Mouse (Mus musculus): ENCODE measurements around the gene Trmt61a. TPM values are rescaled to one million over a fixed set of nuclear protein-coding genes. Genes with fewer than 3 reads are reported as not detected.
A peak's percentile ranks its signal among the peaks of the same experiment; 100 is the strongest.

Trmt61a gene
- polyA plus RNA-seq, 1 experiment from 2014 or later = 15.1 TPM

DNA sequence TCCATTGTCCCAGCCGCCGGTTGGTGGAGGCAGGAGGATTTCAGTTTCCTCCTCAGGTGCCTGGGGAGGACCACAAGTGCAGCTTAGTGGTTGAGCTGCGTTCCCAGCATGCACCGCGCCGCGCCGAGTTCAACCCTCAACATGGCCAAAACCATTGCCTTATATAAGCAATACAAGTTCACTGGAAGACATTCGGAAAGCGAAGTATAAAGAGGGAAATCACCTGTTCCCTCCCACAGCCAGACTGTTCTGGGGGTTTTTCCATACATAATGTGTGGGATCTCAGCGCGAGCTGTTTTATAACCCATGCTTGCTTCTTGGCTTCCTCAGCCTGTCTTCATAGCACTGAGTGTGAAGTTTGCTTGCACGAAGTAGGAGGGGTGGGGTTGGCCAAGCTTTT lies 11.5 kb upstream of the Trmt61a start:
- peaks cover 21% of the 10 kb centered on the region for H3K27me3 ChIP-seq (ENCODE audit: insufficient read depth, poor library complexity, severe bottlenecking)
- no peak overlapping the region for H3K4me3 ChIP-seq
- H3K27ac ChIP-seq = 0 out of 2 replicates have a peak overlapping the region, but pooled peaks have one; percentile 12
- DNase-seq (ENCODE audit: low spot score) = no peak
- WGBS = 78% methylated on average over 13 of the region's 13 CpGs
- peaks cover 85% of the 10 kb centered on the region for H3K36me3 ChIP-seq
- peaks cover 49% of the 10 kb centered on the region for H3K4me1 ChIP-seq (replicated peaks)
- H3K9me3 ChIP-seq = no peaks in the 10 kb centered on the region

DNA sequence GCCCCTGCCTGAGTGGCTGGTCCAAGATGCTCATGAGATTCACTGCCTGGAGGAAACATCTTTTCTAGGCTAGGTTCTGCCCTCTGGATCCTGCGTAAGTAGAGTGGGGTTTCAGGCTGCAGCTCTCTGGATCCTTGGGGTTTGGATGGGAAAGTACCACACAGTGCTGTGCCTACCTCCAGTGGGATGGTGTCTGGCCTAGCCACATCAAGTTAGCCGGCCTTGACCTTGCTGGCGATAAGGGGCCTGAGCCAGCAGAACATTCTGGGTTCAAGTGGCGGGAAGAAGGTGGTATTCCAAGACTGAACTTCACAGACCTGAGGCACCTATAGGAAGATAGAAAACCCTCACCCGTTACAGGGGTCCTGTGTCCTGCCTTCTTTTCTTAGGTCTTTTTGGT lies 10.5 kb upstream of the Trmt61a start:
- peaks cover 30% of the 10 kb centered on the region for H3K27me3 ChIP-seq (ENCODE audit: insufficient read depth, poor library complexity, severe bottlenecking)
- WGBS = 88% methylated on average over 5 of the region's 5 CpGs
- no peaks in the 10 kb centered on the region for H3K9me3 ChIP-seq
- DNase-seq (ENCODE audit: low spot score) = no peak
- H3K4me3 ChIP-seq = no peak overlapping the region
- peaks cover 60% of the 10 kb centered on the region for H3K4me1 ChIP-seq (replicated peaks)
- H3K36me3 ChIP-seq = peaks cover 78% of the 10 kb centered on the region
- peak overlapping the region; percentile 50; the same call in 1 of the 2 replicates for H3K27ac ChIP-seq

DNA sequence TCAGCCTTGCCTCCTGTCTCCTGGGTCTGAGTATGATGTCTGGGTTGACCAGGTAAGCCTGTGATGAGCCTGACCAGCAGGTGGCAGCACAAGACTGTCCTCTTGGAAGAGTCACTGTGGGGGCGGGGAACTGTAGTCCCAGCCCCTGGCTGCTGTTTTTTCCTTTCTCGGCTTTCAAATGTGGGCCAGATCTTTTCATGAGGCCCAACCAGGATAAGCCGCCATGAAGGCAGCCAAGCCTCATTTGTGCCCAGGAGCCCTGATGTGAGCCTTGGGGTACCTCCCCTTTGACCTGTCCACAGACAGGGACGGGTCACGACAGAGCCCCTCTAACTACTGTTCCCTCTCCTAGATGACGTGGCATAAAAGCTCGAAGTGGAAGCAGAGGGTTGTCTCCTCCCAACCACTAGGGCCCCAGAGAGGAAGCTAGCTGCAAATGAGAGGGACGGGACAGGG lies 9.4 kb upstream of the Trmt61a start:
- WGBS = 1% methylated on average over 8 of the region's 8 CpGs
- peak overlapping the region; percentile 95 for H3K27ac ChIP-seq
- peak; percentile 93 for DNase-seq (ENCODE audit: low spot score)
- H3K36me3 ChIP-seq = peaks cover 68% of the 10 kb centered on the region
- H3K27me3 ChIP-seq (ENCODE audit: insufficient read depth, poor library complexity, severe bottlenecking) = peaks cover 41% of the 10 kb centered on the region
- no peaks in the 10 kb centered on the region for H3K9me3 ChIP-seq
- peak overlapping the region; percentile 90 for H3K4me3 ChIP-seq
- peaks cover 65% of the 10 kb centered on the region for H3K4me1 ChIP-seq (replicated peaks)

DNA sequence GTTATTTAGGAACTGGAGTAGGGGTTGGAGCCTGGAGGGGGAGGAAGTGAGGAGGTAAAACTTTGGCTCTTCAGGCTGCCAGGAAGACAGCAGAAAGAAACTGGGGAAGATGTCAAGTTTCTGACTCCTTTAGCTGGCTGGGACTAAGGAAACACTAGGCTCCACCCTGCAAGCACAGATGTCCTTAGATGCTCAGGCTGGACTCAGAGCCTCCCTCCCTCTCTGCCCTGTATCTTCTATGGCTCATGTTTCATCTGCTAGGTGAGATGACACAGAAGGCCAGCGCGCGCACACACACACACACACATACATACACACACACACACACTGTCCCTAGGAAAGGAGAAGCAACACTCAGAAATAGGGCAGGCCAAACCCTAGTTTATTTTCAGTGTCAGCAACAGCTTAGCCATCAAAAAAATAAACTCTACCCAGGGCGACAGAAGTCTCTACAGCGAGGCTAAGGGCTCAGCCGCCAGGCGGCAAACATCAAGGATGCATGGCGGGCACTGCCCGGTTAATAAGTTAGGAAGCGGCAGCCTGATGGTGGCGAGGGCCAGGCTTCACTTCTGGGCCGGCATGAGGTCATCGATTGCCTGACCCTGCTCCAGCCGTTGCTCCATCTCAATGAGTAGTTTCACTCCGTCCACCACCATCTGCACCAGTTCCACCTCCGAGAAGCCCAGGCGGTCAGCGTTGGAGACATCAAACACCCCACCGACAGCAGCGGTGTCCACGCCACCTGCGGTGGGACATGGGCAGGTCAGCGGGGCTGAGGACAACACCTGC lies 8.7 kb upstream of the Trmt61a start:
- no peak for DNase-seq (ENCODE audit: low spot score)
- peaks cover 58% of the 10 kb centered on the region for H3K4me1 ChIP-seq (replicated peaks)
- peaks cover 48% of the 10 kb centered on the region for H3K27me3 ChIP-seq (ENCODE audit: insufficient read depth, poor library complexity, severe bottlenecking)
- H3K4me3 ChIP-seq = peak overlapping the region; percentile 90
- 55% methylated on average over 23 of the region's 23 CpGs for WGBS
- H3K27ac ChIP-seq = peak overlapping the region; percentile 95
- no peaks in the 10 kb centered on the region for H3K9me3 ChIP-seq
- H3K36me3 ChIP-seq = peaks cover 62% of the 10 kb centered on the region

DNA sequence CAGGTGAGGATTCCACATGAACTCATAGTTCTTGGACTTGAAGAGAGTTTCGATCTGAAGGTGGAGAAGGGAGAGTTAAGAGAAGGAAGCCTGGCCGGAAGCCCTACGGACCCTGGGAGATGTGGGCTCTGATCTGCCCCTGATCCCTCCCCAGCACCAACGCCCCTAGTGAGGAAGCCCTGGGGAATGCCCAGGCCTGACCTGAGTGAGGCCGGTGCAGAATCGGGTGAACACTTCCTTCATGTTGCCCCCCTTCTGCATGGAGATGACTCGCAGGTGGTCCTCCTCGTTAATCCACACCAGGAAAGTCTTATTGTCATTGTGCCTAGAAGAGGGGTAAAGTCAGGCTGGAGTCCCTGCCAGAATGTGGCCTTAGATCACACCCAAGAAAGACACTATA lies 7.9 kb upstream of the Trmt61a start:
- peak overlapping the region; percentile 95 for H3K27ac ChIP-seq
- peak overlapping the region; percentile 90 for H3K4me3 ChIP-seq
- H3K9me3 ChIP-seq = no peaks in the 10 kb centered on the region
- 45% methylated on average over 8 of the region's 8 CpGs for WGBS
- no peak for DNase-seq (ENCODE audit: low spot score)
- peaks cover 55% of the 10 kb centered on the region for H3K27me3 ChIP-seq (ENCODE audit: insufficient read depth, poor library complexity, severe bottlenecking)
- peaks cover 53% of the 10 kb centered on the region for H3K4me1 ChIP-seq (replicated peaks)
- H3K36me3 ChIP-seq = peaks cover 55% of the 10 kb centered on the region

DNA sequence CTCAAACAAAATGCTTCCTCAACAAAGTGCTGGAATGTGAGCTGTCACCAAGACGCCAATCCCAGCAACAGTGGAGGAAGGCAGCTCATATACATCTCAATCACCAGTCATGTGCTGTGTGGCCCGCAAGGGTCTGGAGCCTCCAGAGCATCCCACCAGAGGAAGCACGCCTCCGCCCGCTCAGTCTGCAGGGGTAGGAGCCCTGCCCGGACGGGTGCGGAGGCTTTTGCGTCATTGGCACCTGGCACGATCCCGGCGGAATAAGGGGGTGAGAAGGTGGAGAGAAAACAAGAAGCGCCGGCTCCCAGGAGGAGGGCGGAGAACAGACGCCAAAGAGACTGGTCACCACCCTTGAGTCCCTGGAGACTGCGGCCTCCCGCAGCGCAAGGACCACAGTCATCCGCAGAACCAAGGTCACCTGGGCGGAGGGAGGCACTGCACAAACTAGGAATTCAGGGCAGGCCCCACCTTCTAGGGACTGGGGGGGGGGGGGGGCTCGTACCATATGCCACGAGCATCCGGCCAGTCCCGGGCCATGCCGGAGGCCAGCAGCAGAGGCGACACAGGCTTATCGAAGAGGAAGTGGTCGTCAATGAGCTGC lies 7.4 kb upstream of the Trmt61a start:
- H3K4me3 ChIP-seq = peak overlapping the region; percentile 90
- H3K27me3 ChIP-seq (ENCODE audit: insufficient read depth, poor library complexity, severe bottlenecking) = peaks cover 60% of the 10 kb centered on the region
- H3K9me3 ChIP-seq = no peaks in the 10 kb centered on the region
- H3K27ac ChIP-seq = peak overlapping the region; percentile 95
- 3% methylated on average over 29 of the region's 29 CpGs for WGBS
- peaks cover 58% of the 10 kb centered on the region for H3K4me1 ChIP-seq (replicated peaks)
- H3K36me3 ChIP-seq = peaks cover 51% of the 10 kb centered on the region
- DNase-seq (ENCODE audit: low spot score) = peak; percentile 41

DNA sequence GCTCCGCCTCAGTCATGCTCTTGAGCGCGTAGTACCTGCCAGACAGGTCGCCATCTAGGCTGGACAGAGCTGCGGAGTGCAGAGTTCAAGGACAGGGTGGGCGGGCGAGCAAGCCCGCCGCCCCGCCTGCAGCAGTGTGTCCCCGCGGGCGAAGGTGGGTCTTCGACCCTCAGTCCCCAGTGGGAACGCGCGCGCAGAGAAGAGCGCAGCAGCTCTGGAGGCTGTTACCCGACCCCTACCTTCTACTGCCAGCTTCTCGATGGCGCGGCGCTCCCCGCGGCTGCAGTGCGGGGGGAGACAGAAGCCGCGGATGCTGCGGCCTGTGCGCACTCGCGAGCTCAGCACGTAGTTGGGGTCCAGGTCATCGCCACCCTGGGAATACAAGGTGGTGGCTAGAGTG lies 6.9 kb upstream of the Trmt61a start:
- DNase-seq (ENCODE audit: low spot score) = no peak
- H3K36me3 ChIP-seq = peaks cover 46% of the 10 kb centered on the region

DNA sequence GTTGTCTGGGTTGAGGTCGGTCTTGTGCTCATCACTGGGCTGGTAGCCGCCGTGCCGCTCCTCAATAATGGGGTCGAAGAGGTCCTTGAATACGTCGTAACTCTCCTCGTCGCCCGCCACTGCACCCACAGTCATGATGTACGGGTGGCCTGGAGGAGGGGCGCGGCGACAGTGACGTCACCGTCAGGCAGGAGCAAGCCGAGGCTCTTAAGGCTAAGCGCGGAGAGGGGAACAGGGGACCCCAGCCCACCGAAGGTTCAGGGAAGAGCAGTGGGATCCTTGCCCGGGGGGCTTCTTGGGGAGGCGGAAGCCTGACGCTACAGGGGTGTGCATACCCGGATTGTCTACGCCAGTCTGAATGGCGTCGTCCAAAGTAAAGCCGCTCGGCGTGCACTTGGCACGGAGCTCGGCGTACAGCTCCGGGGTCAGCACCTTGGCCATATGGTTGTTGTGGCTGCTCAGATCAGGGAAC lies 6.4 kb upstream of the Trmt61a start:
- H3K4me3 ChIP-seq = peak overlapping the region; percentile 90
- peaks cover 68% of the 10 kb centered on the region for H3K27me3 ChIP-seq (ENCODE audit: insufficient read depth, poor library complexity, severe bottlenecking)
- DNase-seq (ENCODE audit: low spot score) = peak; percentile 71
- peaks cover 62% of the 10 kb centered on the region for H3K4me1 ChIP-seq (replicated peaks)
- peaks cover 45% of the 10 kb centered on the region for H3K36me3 ChIP-seq
- no peaks in the 10 kb centered on the region for H3K9me3 ChIP-seq
- peak overlapping the region; percentile 95 for H3K27ac ChIP-seq
- under 1% methylated on average over 34 of the region's 34 CpGs for WGBS

More for the DNA sequence above, 6.9 kb upstream of the Trmt61a start:
- Histone ChIP-seq H3K9me3 (no peaks in the 10 kb centered on the region), H3K27ac (peak overlapping the region; percentile 95), H3K4me1 (replicated peaks) (peaks cover 60% of the 10 kb centered on the region), H3K27me3 (ENCODE audit: insufficient read depth, poor library complexity, severe bottlenecking) (peaks cover 65% of the 10 kb centered on the region), H3K4me3 (peak overlapping the region; percentile 90)
- under 1% methylated on average over 35 of the region's 35 CpGs for WGBS

DNA sequence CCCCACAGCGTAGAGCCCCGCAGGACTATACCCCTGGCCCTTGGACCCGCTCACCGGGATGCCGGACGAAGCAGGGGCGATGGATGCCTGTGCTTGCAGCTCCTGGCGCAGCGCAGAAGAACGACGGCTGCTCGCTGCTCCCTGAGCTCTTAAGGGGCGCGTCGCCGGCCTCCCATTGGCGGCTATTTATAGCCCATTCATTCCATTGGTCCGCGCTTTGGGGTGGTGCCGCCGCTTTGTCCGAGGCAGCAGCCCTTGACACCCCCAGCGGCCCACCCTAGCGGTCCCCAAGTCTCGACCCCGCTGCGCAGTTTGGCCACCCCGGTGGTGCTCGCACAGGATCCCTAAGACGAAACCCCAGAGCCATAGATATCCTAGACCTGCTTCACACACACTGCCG lies 5.7 kb upstream of the Trmt61a start, which contains the start of gene Ckb:
Ckb (minus strand) TSS at position 163 of the 400 bp plus-strand sequence.
- Histone ChIP-seq H3K27ac (peak within 1 kb of the TSS; percentile 95), H3K9me3 (no peaks in the 10 kb centered on the region), H3K4me3 (peak within 1 kb of the TSS; percentile 90), H3K27me3 (ENCODE audit: insufficient read depth, poor library complexity, severe bottlenecking) (peaks cover 68% of the 10 kb centered on the region), H3K4me1 (replicated peaks) (peaks cover 68% of the 10 kb centered on the region), H3K36me3 (peaks cover 42% of the 10 kb centered on the region)
- DNase-seq (ENCODE audit: low spot score) = peak; percentile 90
- under 1% methylated on average over 31 of the region's 31 CpGs for WGBS

DNA sequence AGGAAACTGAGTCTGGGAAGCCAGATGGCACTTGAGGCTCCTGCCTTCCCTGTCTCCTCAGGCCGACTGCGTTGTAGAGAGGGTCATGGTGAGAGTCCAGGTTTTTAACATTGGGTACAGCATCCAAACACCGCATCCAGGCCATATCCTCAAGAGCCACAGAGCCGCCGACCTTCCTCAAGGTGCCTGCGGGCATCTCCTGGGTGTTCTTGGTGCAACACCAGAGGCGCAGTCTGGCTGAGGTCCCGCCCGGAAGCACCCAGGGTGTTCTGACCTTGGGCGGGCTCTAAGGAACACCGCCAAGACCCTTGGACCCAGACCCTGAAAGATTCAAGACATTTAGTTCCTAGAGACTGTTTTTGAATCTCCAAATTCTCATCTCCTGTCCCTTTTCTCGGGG lies 5.3 kb upstream of the Trmt61a start:
- Histone ChIP-seq H3K9me3 (no peaks in the 10 kb centered on the region), H3K36me3 (peaks cover 38% of the 10 kb centered on the region), H3K27ac (peak overlapping the region; percentile 95), H3K4me3 (peak overlapping the region; percentile 90), H3K27me3 (ENCODE audit: insufficient read depth, poor library complexity, severe bottlenecking) (peaks cover 68% of the 10 kb centered on the region), H3K4me1 (replicated peaks) (peaks cover 72% of the 10 kb centered on the region)
- no peak for DNase-seq (ENCODE audit: low spot score)
- WGBS = 9% methylated on average over 12 of the region's 12 CpGs

DNA sequence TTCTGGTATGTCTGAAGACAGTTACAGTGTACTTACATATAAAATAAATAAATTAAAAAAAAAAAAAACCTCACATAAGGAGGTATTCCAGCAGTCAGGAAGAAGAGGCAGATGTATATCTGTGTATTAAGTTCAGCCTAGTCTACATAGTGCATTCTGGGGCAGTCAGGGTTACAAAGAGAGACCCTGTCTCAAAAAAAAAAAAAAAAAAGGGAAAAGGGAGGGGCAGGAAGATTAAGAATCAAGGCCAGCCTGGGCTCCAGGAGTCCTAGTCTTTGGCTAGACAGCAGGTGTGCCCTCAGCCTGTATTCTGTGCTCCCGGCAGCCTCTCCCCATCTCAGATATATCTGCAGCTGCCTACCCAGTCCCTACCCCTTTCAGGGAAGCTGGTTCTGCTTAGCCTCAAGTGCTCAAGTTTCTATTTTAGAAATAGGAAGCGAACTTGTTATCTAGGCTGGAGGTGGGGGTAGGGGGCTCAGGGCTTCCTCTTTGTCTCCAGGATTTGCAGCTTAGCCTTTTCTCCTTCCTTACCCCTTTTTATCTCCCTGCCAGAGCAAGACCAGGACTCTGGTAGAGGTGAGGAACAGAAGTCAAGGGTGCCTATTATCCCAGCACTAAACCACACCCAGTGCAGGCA lies 2.9 kb upstream of the Trmt61a start:
- no peak for DNase-seq (ENCODE audit: low spot score)
- peaks cover 17% of the 10 kb centered on the region for H3K36me3 ChIP-seq
- no peaks in the 10 kb centered on the region for H3K9me3 ChIP-seq
- 63% methylated on average over 2 of the region's 2 CpGs for WGBS
- H3K4me1 ChIP-seq (replicated peaks) = peaks cover 70% of the 10 kb centered on the region
- 0 out of 2 replicates have a peak overlapping the region, but pooled peaks have one; percentile 29 for H3K27ac ChIP-seq
- no peak overlapping the region for H3K4me3 ChIP-seq
- peaks cover 61% of the 10 kb centered on the region for H3K27me3 ChIP-seq (ENCODE audit: insufficient read depth, poor library complexity, severe bottlenecking)

DNA sequence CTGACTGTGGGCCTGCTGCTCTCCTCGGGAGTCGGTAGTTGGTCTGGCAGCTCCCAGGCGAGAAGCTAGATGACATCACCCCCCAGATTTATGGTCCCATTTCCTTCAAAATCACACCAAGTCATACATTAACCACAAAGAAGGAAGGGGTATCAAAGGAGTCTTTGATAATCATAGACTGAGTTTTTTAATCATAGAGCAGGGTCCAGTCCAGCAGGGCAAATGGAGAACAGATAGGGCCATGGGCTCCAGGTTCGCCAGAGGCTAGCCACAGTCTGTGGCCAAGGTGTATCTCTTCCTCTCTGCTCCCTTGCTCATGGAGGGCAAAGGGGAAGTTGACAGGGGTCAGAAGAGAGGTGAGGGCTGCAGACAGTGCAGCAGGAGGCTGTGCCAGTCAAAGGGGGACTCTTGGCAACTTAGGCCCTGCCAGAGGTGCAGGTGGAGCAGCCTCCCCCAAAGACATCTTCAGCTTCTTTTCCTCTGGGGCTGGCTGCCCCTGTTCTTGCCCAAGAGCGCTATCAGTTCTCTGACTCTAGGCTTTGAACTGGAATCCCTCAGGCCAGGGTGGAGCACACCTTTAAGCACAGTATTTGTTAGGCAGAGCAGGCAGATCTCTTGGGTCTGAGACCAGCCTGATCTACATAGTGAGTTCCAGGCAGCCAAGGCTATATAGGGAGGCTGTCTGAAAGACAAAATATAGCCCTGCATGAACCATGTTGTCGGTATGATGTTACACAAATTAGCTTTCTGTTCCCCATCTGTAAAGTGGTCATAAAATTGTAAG lies 1.9 kb upstream of the Trmt61a start:
- 0 out of 2 replicates have a peak overlapping the region, but pooled peaks have one; percentile 29 for H3K27ac ChIP-seq
- peaks cover 17% of the 10 kb centered on the region for H3K36me3 ChIP-seq
- H3K4me3 ChIP-seq = no peak overlapping the region
- WGBS = 85% methylated on average over 6 of the region's 6 CpGs
- peaks cover 68% of the 10 kb centered on the region for H3K4me1 ChIP-seq (replicated peaks)
- H3K9me3 ChIP-seq = no peaks in the 10 kb centered on the region
- H3K27me3 ChIP-seq (ENCODE audit: insufficient read depth, poor library complexity, severe bottlenecking) = peaks cover 51% of the 10 kb centered on the region
- DNase-seq (ENCODE audit: low spot score) = no peak
